Mouse (Mus musculus) T-helper 1 cell (primary cell): ENCODE results near the gene Cxcl10.
"Not testable (repeated sequence)": the region's sequence is repeated elsewhere in the genome, so short reads cannot be mapped to it uniquely, and the experiment has no call there.

Experiments used
- in situ Hi-C: fragments of 300-600 bp; cut with MboI, MseI; formaldehyde crosslinking; loops from one replicate; pipeline ENCODE4 v1.15.1; 2025; ENCODE audit warnings: high pct_unique_total_duplicates

Cxcl10 gene

DNA sequence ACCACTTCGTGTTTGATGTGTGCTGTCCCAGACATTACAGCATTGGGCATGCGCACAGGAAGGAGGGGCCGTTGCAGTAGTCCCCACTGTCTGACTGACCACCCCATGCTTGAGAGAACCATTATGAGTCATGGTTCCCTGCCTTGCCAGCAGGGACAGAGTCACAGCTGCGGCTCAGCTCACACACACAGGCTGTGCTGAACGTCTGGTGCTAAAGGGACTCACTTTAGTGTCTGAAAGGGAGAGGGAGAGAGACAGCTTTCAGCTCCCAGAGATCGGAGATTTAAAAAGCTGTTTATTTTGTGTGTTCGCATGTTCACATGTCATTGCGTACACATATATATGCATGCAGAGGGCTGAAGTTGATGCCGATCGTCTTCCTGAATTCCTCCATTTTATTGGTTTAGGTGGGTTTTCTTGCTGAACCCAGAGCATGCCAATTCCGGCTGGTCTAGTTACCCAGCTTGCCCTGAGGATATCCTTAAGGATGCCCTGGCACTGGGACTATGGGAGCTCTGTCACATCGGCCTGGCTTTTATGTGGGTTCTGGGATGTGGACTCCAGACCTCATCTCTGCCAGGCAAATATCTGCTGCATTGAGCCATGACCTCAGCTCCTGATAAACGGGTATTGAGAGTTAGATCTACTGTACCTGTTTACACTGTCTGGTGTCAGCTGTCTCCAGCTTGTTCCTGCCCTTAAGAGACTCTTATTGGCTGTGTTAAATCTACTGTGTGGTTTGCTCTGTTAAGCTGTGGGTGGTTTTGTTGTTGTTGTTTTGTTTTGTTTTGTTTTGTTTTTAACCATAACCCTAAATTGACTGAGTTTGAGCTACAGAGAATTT is 20.7 kb upstream of the Cxcl10 start:
- in situ Hi-C loops = no loop called here

DNA sequence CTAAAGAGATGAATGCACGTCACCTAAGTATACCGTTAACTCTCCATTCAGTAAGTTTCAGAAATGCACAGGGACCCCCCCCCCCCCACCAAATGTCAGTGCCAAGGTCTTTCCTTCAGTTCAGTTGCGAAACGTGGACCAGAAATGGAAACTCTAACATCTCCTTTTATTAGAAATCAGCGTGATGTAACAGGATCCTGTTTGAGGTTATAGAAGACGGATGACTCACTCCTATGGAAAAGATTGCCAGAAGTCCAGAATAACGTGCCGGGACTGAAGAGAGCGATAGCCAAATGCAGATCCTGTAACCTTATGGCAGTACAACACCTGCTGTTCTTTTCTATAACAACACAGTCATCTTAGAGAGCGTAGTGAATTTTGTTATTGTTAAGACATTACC is 19.7 kb upstream of the Cxcl10 start:
- in situ Hi-C loops = no loop called here

DNA sequence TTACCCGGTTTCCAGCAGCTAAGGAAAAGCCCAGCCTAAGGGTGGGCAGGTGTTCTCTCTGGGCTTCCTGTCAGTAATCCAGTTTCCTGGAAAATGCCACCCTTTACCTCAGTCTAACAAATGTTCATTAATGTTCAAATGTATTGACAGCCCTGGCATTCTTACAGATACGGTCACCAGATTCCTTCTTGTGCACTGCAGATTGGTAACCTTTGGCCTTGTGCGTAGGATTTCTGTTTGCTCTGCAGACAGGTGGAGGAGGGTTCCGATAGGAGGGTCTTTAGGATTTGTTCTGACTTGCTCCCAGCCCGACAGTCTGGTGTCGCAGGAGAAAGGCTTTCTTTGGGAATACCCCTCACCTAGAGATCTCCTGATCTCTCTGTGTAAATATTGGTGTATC is 17.9 kb upstream of the Cxcl10 start:
- in situ Hi-C loops = no loop called here

DNA sequence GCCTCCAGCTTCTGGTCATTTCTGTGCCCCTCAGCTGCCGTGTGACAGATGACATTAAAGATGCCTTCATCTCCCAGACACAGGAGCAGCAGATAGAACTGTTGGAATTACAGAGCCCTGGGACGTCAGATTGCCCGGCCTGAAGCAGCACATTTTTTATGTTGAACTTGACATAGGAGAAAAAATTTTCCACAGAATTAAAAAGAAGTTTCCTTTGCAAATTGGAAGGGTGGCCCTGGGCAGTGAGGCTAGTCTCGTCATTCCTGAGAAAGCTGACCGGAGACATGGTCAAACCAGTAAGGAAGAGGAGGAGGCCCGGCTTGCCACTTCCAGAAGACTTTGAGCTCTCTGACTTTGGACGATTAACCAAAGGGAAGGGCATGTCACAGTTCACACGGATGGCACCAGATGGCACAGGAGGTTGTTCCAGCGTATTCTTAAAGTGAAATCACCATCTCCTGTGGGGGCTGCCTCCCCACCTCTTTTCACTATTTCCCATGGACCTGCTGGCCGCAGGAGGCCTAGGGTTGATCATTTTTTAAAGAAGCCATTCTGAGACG is 16.5 kb upstream of the Cxcl10 start:
- in situ Hi-C loops = no loop called here

DNA sequence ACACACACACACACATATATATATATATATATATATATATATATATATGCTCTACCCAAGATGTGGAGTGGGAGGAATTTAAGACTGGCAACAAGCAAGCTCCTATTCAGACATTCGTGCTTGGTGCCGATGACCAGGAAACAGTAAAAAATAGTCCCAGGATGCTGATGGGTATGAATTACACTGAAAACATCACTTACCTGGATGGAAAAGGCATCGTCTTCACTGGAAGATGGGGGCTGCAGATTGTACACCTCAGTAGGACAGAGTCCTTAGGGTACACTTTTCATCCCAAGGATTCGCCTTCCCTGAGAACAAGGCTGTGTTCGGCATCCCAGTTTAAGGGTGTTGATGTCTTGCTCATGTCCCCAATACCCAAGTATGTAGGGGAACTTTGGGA is 15.3 kb upstream of the Cxcl10 start:
- in situ Hi-C loops = no loop called here

DNA sequence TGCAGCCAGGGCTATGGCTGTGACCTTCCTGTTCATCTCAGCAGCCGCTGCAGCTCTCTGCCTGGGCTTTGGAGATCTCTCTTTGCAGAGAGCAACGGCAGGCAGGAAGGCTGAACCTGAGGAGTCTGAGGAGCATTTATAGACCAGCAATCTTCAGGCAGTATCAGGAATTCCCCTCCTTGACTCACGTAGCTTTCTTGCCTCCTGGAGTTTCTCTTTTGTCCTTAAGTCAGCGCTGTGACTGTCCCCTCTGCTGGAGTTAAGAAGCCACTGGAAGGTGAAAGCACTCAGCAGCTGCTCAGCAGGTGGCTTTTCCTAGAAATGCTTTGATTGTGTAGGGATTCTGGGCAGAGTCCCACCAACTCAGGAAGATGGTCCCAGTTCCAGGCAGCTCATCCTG is 14.5 kb upstream of the Cxcl10 start:
- in situ Hi-C loops = no loop called here

DNA sequence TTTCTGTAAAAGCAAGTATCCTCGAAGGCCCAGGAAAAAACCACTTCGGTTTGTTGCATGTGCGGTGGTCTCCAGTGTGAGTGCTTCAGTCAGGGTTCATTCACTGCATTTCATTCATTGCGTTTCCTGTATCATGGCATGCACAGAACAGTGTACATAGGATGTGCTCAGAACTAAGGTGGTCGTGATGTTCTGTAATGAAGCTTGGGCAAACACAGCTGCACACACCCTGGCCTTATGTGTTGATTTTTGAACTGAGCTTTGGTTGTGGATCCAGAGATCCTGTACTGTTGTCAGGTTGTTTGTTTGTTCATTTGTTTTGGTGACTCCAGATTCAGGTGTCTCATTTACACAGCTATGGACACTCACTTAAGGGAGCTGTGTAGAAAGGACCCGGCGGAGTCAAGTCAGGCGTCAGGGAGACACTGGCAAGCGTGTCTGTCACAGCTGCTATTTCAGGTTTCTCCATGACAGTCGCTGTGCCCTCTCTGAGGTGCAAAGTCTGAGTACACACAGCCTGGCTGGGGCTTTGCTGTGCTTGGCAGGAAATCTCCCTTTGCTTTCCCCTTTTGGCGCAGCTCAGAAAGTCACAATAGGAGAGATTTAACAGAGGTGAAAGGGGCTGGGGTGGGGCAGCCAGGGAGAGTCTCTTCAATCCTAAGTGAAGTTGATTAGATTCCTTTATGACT is 10.2 kb upstream of the Cxcl10 start:
- in situ Hi-C loops = no loop called here

DNA sequence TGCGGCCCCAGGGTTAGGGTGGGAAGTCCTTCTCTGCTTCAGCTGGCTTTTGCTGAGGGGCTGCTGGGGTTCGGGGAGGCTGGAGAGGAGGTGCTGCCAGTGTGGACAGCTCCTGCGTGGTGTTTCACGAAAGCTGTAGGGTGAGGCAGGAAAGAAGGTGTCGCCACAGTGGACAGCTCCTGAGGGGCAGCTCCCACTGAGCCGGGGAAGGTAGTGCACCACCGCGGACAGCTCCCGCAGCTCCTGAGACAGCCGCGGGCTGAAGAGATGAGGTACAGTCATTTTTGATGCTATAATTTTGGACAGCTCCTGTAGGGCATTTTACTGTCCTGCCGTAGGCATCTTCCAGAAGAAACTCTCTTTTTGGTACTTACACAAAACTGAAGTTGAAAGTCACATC is 9.3 kb upstream of the Cxcl10 start:
- in situ Hi-C loops = no loop called here

DNA sequence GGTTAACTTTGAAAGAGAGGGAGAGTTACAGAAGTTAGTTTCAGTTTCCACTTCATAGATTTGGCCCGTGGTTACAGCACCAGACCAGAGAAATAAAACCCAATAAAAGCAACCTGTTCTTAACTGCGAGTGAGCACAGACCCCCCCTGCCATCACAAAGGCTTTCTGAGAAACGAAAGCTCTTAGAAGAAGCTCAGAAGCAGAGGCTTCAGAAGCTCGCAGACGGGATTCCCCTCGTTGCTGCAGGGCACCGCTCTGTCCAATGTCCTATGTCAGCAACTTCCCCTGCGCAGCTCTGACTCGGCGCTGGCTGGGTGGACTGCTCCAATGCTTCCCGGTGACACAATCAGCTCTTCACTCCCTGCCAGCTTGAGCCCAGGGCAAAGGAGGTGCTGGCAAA is 4.8 kb upstream of the Cxcl10 start:
- in situ Hi-C loops = no loop called here

DNA sequence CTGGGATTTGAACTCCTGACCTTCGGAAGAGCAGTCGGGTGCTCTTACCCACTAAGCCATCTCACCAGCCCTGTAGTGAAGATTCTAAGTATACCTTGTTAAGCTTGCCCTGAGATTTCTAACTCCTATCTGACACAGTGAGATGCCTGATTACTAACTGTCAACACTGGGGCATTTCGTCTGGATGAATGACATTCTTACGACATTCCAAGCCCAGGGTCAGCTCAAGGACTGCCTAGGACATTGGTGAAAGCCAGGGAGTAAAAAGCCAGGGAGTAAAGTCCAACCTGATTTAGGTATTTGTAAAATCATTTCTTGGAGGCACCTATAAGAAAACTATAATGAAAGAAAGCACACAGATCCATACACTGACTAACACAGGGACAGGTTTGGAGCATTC is 4.0 kb upstream of the Cxcl10 start:
- in situ Hi-C loops = not testable (repeated sequence)

DNA sequence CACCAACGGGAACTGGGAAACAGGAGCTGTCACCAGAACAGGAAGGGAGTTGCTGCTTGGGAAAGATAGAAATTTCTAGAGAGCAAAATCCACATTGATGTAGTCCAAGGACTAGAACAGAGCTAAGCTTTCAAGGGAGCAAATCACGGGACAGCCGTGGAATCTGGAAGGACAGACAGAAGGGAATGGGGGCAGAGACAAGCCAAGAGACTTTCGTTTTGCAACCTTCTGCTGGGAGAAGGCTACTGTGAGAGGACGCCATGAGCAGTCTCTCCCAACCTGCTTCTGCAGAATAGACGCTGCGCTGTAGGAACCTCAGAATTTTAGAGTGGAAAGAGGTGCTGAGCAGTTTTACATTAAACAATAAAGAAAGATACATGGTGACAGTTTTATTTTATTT is 1.0 kb upstream of the Cxcl10 start:
- in situ Hi-C loops = no loop called here

DNA sequence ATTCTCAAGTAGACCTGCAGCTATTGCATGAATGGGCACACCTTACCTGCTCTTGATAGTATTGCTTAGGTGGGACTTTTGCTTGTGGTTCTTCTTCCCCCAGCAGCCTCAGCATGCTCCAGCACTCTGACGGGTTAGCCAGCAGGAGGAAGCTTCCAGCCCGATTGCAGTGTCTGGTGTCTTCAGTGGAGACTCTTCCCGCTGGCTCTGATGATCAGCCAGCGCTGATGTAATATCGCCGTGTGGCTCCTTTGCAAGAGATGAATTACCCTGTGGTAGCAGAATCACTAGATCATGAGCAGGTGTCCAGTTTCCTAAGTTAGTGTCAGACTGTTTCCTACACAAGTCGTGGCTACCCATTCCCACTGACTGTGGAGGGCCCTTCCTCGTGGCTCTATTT is 3.7 kb downstream of the Cxcl10 start:
- in situ Hi-C loops = no loop called here

DNA sequence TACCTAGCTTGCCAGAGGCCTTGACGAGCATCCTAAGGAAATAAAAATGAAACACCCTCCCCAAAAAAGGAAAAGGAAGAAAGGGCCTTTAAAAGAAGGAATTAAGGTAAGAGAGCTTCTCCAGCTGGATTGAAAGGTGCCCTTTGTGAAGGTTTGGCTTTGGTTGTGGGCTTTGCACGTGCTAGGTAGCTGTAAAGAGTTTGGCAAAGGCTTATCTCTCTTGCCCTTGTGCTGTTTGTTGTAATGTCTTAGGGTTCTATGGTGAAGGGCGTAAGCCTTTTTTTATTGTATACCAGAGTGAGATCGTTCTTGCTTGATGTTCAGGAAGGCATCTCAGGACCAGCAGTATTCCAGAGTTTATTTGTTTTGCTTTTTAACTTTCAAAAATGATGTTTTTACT is 8.1 kb downstream of the Cxcl10 start:
- in situ Hi-C loops = loop anchor here (5.0 kb wide), 1 partner anchor 37 kb away; no protein-coding TSS in a partner anchor

DNA sequence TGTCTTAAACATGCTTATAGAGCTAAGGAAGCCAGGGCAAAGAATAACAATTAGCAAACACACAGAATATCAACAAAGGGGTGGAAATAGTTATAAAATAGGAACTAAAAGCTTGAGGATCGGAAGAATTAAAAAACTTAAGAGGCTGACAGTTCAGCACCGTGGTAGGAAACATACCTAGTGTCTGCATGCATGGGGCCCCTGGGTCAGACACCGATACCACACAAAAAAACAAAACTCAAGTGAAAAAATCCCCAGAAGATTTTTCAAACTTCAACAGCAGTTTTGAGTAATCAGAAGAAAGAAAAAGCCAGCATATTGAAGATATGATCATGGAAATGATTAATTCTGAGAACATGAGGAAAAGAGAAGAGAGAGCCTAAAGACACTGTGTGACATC is 11.9 kb downstream of the Cxcl10 start:
- in situ Hi-C loops = no loop called here

DNA sequence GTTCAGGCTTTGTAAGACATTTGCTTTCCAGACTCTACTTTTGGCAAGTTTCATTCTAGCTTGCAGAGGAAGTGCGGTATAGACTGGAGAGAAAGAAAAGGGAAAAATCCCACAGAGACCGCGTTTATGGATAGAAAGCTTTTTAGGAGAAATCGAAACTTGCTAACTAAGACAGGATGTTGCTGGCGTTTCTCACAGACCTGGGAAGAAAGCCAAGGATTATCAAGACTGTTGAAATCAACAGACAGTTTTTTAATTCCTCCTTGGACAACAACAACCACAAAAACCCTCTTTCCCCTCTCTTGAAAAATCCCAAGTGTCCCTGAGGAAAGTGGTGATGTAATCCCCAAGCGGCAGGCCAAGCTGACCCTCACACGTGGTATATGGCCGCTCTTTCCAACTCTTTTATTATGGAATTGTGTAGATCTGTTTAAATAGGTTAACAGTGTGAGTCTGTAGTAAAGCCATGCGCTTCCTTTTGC is 16.3 kb downstream of the Cxcl10 start:
- in situ Hi-C loops = no loop called here

DNA sequence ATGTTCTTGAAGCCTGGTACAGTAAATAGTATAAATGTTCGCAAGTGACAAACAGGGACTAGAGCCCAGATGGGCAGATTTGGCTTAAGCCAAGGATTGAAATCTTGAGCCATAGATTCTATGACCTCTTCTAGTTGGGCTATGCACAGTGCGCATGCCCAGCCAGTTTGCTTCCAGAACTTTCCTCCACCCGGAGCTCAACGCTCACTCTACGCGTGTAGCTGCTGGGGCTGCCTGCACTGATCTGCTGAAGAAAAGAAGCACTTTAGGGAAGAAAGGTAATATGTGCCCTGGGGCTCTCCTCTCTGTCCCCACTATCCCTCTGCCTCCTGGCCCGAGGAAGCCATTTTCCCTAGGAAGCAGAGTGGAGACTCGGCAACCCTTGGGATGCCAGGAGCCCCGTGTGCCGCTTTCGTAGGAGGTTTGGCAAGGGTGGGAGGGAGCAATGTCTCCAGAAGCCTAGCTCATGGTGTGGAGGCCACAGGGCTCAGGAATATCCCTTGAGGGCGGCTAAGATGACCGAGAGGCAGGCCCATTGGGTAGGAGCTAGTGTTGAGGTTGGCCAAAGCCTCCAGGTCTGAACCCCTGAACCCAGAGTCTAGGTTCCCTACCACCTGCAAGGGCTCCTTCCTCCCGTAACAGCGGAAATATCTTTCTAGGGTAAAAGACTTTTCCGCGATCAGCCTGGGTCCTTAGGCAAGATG is 16.9 kb downstream of the Cxcl10 start, which contains the start of gene Art3:
Art3 (plus strand) TSS at position 193 of the 704 bp plus-strand sequence.
- in situ Hi-C loops = no loop called here

DNA sequence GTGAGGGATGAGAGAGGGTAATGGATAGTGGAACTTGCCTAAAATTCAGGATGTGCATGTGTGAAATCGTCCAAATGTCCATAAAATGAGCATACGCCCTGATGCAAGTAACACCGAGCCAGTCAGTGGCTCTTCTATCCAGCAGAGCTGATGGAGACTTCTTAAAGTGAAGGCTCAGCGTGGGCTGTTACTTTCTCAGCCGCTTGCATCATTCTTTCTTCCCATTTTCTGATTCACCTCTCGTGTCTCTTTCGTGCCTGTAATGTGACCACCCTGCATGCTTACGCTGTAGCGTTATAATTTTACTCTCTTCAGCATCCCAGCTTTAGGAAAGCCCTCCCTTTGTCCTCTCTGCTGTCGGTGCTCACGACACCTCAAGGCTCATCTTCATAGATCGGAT is 17.6 kb downstream of the Cxcl10 start:
- in situ Hi-C loops = no loop called here

DNA sequence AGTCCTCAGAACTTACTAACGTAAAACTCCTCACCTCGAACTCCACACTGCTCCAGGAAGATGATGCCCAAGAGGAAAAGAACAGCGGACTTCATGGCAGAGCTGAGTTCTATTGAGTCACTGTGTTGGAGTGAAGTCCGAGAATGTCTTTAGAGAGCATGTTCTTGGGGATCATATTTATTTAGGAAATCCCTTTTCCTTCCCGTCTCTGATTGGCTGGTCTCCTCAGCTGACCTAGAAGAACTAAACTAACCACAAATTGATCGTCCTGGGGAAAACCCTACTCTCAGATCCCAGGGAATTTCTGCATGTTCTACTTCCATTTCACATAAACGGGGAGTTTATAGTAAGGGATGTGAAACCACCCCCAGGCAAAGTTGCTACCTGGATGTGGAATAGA is 20.8 kb downstream of the Cxcl10 start, which contains the start of gene Cxcl9:
Cxcl9 (minus strand) TSS at position 151 of the 400 bp plus-strand sequence.
- in situ Hi-C loops = loop anchor here (10.0 kb wide), 1 partner anchor 1733 kb away; no protein-coding TSS in a partner anchor

DNA sequence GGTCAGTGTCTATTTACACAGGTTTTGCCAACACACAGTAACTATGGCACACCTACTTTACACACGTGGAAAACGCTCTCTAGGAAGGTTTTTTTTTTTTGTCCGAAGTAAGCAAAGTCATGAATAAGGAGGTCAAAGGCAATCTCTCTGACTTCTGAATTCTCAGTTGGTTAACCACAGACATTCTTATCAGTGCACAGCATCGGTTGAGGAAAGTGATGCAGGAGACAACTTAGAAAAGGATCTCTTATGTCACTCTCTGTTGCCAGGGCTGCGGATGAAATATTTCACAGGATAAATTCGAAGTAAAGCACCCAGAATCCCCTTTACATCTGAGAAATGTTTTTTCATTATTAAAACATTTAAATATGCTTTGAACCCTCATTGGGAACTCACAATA is 21.3 kb downstream of the Cxcl10 start:
- in situ Hi-C loops = loop anchor here (10.0 kb wide), 1 partner anchor 1733 kb away; no protein-coding TSS in a partner anchor

DNA sequence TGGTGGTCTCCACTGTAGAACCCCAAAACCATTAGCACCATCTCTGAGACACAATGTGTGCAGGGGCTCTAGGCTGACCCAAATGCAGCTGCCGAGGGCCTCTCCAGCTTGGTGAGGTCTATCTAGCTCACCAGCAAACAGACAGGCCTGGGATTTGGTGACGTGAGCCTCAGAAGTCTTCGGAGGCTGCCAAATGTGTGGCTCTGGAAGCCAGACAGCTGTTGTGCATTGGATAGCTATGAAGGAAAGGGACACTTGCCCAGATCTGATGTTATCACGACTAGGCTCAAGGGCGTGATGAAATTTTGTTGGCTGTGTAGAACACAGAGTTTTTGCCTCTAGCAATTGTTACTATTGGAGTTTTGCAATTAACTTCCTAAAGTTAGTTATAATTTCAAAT is 25.4 kb downstream of the Cxcl10 start:
- in situ Hi-C loops = loop anchor here (10.0 kb wide), 1 partner anchor 1728 kb away; no protein-coding TSS in a partner anchor

DNA sequence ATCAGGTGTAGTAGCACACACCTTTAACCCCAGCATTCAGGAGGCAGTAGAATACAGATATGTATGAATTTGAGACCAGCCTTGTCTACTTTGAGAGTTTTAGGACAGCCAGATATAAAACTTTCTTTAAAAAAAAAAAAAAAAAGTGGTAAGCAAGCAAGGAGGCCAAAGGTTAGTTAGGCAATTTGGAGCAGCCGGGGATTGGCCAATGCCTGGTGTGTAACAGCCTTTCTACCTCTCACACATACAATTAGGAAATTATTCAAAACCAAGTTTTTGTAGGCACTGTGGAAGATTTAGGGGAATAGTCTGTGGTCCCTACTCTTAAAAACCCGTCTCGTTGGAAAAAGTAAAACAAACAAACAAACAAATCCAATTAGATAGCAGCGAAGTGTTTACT is 26.1 kb downstream of the Cxcl10 start:
- in situ Hi-C loops = loop anchor here (10.0 kb wide), 1 partner anchor 1728 kb away; no protein-coding TSS in a partner anchor
